Mouse (Mus musculus): ENCODE data around the gene Gm27027.

GRCm38 (mm10) chr2:93928866-93929265 lies 67.3 kb downstream of the Gm27027 start:
- no peak for TF ChIP-seq CTCF (IDR thresholded peaks at IDR 0.05; ENCODE audit: low read depth)
- TF ChIP-seq EP300 (optimal IDR thresholded peaks at IDR 0.05): no peak

Measured in stomach, postnatal 0 days (tissue).